Mouse (Mus musculus) ES-Bruce4 (cell line): ENCODE data around the gene Col1a2.

Source experiments
- CTCF ChIP-seq: IDR thresholded peaks from one replicate; pipeline ENCODE4 v1.8.1; 2011; ENCODE audit warnings: low read depth, low read length
- EP300 ChIP-seq: IDR thresholded peaks from 2 replicates; pipeline ENCODE4 v1.6.1; 2011; ENCODE audit warnings: low read depth, low read length; ENCODE audit not compliant: insufficient read depth
- POLR2A ChIP-seq: IDR thresholded peaks from one replicate; pipeline ENCODE4 v1.8.1; 2011; ENCODE audit warnings: low read length; ENCODE audit not compliant: insufficient read depth

DNA sequence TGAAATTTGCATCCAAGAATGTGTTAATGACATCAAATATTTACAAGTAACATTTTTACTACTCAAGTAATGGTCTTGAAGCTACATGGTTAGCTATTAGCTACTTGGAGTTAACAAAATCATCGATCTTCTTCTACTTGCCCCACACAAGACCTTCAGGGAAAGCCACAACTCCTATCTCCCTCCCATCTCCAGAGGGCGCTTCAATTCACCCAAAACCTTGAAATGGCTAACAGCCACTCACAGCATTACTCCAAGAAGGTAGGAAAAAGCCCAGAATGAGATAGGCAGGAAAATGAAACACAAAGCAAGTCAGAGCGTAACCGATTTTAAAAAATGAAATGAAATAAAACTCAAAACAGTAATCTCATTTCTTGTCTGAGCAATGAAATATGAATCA is 44.3 kb downstream of the Col1a2 start:
- TF ChIP-seq POLR2A (no peak), CTCF (no peak), EP300 (no peak)
